Mouse (Mus musculus) liver, embryonic 14.5 days (tissue): ENCODE data around the gene Gm7075. TPM values are rescaled to one million over a fixed set of nuclear protein-coding genes. Genes with fewer than 3 reads are reported as not detected.

ENCODE experiments used
- ATAC-seq: fragments of 200-750 bp; cut with Nextera tagmentation; 2 replicates; pipeline ENCODE4 v1.8.0; 2017; ENCODE audit warnings: moderate number of reproducible peaks, mild to moderate bottlenecking, moderate library complexity; ENCODE audit not compliant: insufficient read depth
- DNase-seq, 3 experiments: peaks; one replicate each; pipeline ENCODE4 v3.0.0-alpha.2; 2012 to 2013; ENCODE audit warnings: low read depth in 3 of 3, low spot score in 3 of 3
- H3K27ac ChIP-seq: fragments of 300-500 bp; sonication (generic); 2 replicates; pipeline ENCODE4 v1.5.1; 2014; ENCODE audit warnings: moderate library complexity, mild to moderate bottlenecking, control low read depth, inconsistent platforms
- H3K27me3 ChIP-seq: fragments of 300-500 bp; sonication (generic); 2 replicates; pipeline ENCODE4 v1.6.1; 2014; ENCODE audit warnings: mild to moderate bottlenecking, low read length, moderate library complexity; ENCODE audit not compliant: control insufficient read depth, insufficient read depth
- H3K36me3 ChIP-seq: fragments of 300-500 bp; sonication (generic); replicated peaks from 2 replicates; pipeline ENCODE4 v1.6.1; 2014; ENCODE audit warnings: low read depth; ENCODE audit not compliant: control insufficient read depth, insufficient read depth
- H3K4me1 ChIP-seq, 2 experiments: fragments of 200-500 bp in 1 of 2; fragments of 300-500 bp in 1 of 2; sonication (generic) in 1 of 2; replicated peaks; 2 replicates each; pipeline ENCODE4 v1.6.1; 2012 to 2014; ENCODE audit warnings: antibody characterized with exemption in 1 of 2, inconsistent platforms in 1 of 2, low read length in 1 of 2; ENCODE audit not compliant: control insufficient read depth in 2 of 2, insufficient read depth in 2 of 2
- H3K4me2 ChIP-seq: fragments of 300-500 bp; sonication (generic); 2 replicates; pipeline ENCODE4 v1.6.1; 2014; ENCODE audit warnings: low read depth, mild to moderate bottlenecking, control low read depth, moderate library complexity
- H3K4me3 ChIP-seq, 2 experiments: fragments of 200-500 bp in 1 of 2; fragments of 300-500 bp in 1 of 2; sonication (generic) in 1 of 2; 2 replicates each; pipeline ENCODE4 v1.5.1; 2012 to 2014; ENCODE audit warnings: low read depth in 2 of 2, low read length in 2 of 2, mild to moderate bottlenecking in 2 of 2, control low read depth in 1 of 2, inconsistent platforms in 1 of 2, moderate library complexity in 1 of 2; ENCODE audit not compliant: insufficient read depth in 1 of 2
- H3K9ac ChIP-seq: fragments of 300-500 bp; sonication (generic); replicated peaks from 2 replicates; pipeline ENCODE4 v1.6.1; 2014; ENCODE audit warnings: mild to moderate bottlenecking, control low read depth, moderate library complexity
- H3K9me3 ChIP-seq: fragments of 300-500 bp; sonication (generic); 2 replicates; pipeline ENCODE4 v1.6.1; 2016; ENCODE audit warnings: low read length, mixed read lengths; ENCODE audit not compliant: control insufficient read depth
- CTCF ChIP-seq: IDR thresholded peaks from 2 replicates; pipeline ENCODE4 v1.5.1; 2016; ENCODE audit warnings: antibody characterized with exemption, low read depth, control low read depth
- EP300 ChIP-seq: IDR thresholded peaks from 2 replicates; pipeline ENCODE4 v1.6.1; 2016; ENCODE audit warnings: antibody characterized with exemption, low read depth
- WGBS: fragments of 180-500 bp; shearing (Covaris S2); extraction: QIAGEN DNeasy Blood & Tissue Kit; methylation state at CpG from one replicate; pipeline ENCODE4 v1.1.7; 2014; ENCODE audit not compliant: insufficient replicate concordance; 5-methylcytosine and 5-hydroxymethylcytosine counted together
- polyA plus RNA-seq, 2 experiments: library from polyadenylated mRNA; depleted of rRNA in 1 of 2; stranded (reverse) in 1 of 2; unstranded in 1 of 2; fragments of >200 nt; fragmentation: Nextera tagmentation in 1 of 2; extraction: Ambion mirVana in 1 of 2; gene quantifications; 2 replicates each; pipeline versions ENCODE4 v1.2.1 to v1.2.3; 2012 to 2014

Gm7075 gene
- polyA plus RNA-seq, 2 experiments, result not detected

DNA sequence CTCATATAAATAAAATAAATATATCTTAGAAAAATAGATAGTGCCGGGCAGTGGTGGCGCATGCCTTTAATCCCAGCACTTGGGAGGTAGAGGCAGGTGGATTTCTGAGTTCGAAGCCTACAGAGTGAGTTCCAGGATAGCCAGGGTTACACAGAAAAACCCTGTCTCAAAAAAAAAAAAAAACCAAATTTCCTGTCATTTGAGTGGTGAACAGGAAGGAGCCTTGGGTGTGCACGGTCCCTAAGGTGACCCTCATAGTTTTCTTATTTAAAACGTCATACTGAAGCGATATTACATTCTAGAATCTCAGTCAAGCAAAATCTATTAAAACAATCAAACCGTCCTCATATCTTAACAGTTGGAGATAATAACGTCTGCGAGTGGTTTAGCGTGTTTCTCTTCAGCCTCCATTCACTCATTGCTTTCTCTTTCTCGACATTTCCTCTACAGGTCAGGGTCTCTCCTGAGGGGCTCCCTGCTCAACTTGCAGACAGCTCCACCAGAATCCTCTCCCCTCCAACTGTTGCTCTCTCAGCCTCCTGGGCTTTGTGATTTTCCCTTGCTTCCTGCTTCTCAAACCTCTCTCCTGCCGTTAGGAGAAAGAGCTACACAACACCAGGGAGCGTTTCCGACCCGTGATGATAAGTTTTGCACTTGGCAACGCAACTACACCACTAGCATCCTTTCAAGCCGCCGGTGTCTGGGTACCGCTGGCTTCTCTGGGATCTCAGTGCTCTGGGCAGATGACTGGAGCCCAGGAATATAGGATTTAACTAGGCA, 6.8 kb upstream of the Gm7075 start:
- peak overlapping the region; percentile 66 to 81 for H3K4me3 ChIP-seq
- H3K9me3 ChIP-seq, result no peaks in the 10 kb centered on the region
- no peak overlapping the region for H3K27ac ChIP-seq
- H3K36me3 ChIP-seq, result no peaks in the 10 kb centered on the region
- ATAC-seq (no peak), DNase-seq (no peak)
- no peak for TF ChIP-seq CTCF
- TF ChIP-seq EP300, result no peak
- H3K4me2 ChIP-seq, result peak overlapping the region; percentile 96
- H3K9ac ChIP-seq, result peak overlapping the region; percentile 59
- H3K27me3 ChIP-seq, result no peaks in the 10 kb centered on the region
- WGBS, result 15% methylated on average over 19 of the region's 19 CpGs
- H3K4me1 ChIP-seq, result peaks cover 10% of the 10 kb centered on the region in 2 experiments

DNA sequence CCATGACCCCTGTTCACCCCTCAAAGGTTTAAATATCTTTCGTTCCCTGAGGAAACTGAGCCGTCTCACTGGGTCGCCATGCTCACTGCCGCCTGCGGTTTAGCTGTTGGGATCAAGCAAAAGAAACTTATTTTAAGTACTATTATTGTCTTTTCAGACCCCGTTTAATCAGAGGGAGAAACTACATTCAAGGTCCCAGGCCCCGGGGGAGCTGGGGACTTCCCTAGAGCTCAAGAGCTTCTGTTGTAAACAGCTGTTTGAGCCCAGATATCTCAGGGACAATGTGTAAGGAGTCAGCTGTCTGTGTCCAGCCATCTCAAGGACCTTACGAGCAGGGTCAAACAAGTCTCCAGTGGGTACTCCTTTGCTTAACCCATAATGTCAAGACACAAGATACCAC, 5.6 kb upstream of the Gm7075 start:
- H3K4me1 ChIP-seq, result peaks cover 17% of the 10 kb centered on the region in 2 experiments
- H3K27me3 ChIP-seq, result no peaks in the 10 kb centered on the region
- no peaks in the 10 kb centered on the region for H3K9me3 ChIP-seq
- ATAC-seq, result no peak
- no peak overlapping the region for H3K9ac ChIP-seq
- no peak overlapping the region for H3K27ac ChIP-seq
- H3K4me3 ChIP-seq, result no peak overlapping the region
- no peak for TF ChIP-seq EP300
- TF ChIP-seq CTCF, result no peak
- H3K4me2 ChIP-seq, result no peak overlapping the region
- WGBS, result 71% methylated on average over 8 of the region's 8 CpGs
- DNase-seq, result no peak
- H3K36me3 ChIP-seq, result no peaks in the 10 kb centered on the region

DNA sequence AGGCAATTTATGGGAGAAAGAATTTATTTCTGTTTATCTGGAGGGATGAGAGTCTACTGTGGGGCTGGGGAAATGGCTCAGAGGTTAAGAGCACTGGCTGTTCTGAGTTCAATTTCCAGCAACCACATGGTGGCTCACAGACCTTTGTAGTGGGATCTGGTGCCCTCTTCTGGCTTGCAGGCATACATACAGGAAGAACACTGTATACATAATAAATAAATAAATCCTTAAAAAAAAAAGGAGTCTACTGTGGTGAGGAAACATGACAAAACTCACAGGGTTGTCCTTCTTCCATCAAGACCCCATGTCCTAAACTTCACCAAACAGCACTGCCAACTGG, 2.9 kb upstream of the Gm7075 start:
- Histone ChIP-seq H3K9me3 (no peaks in the 10 kb centered on the region), H3K4me2 (no peak overlapping the region), H3K36me3 (no peaks in the 10 kb centered on the region), H3K27me3 (no peaks in the 10 kb centered on the region), H3K4me3 (no peak overlapping the region), H3K9ac (no peak overlapping the region), H3K27ac (no peak overlapping the region), H3K4me1 (peaks cover 15% of the 10 kb centered on the region in 2 experiments)
- ATAC-seq (no peak), DNase-seq (peak in 1 of 3 experiments; percentile 51)
- peak; percentile 76 for TF ChIP-seq CTCF
- no peak for TF ChIP-seq EP300

- peak overlapping the region; percentile 33 for H3K4me2 ChIP-seq
- peaks cover 15% of the 10 kb centered on the region in 2 experiments for H3K4me1 ChIP-seq
- H3K9me3 ChIP-seq, result no peaks in the 10 kb centered on the region
- TF ChIP-seq EP300 (peak; percentile 57), CTCF (no peak)
- H3K27ac ChIP-seq, result peak overlapping the region; percentile 63
- H3K36me3 ChIP-seq, result no peaks in the 10 kb centered on the region
- no peak overlapping the region for H3K4me3 ChIP-seq
- ATAC-seq, result peak; percentile 82
- 33% methylated on average over 9 of the region's 9 CpGs for WGBS
- DNase-seq, result peak in 2 of 3 experiments; percentile 48 to 50
- H3K27me3 ChIP-seq, result no peaks in the 10 kb centered on the region
- H3K9ac ChIP-seq, result no peak overlapping the region; the same call in 1 of the 2 replicates
These were observed 2.2 kb upstream of the Gm7075 start for GRCm38 (mm10) chr10:63423591-63424474.

GRCm38 (mm10) chr10:63422736-63422992, 1.1 kb upstream of the Gm7075 start:
- DNase-seq (no peak), ATAC-seq (no peak)
- Histone ChIP-seq H3K4me1 (peaks cover 12 to 15% of the 10 kb centered on the region in 2 experiments), H3K36me3 (no peaks in the 10 kb centered on the region), H3K4me3 (no peak overlapping the region), H3K4me2 (no peak overlapping the region), H3K9me3 (no peaks in the 10 kb centered on the region), H3K27ac (0 out of 2 replicates have a peak overlapping the region, but pooled peaks have one; percentile 3), H3K9ac (no peak overlapping the region), H3K27me3 (no peaks in the 10 kb centered on the region)
- TF ChIP-seq CTCF (no peak), EP300 (no peak)
- WGBS, result 76% methylated on average over 5 of the region's 5 CpGs
